Mouse (Mus musculus) bone marrow, adult 2 months (tissue): ENCODE measurements around the gene Lnx2.

Experiments
- CTCF ChIP-seq: fragments of 200-500 bp; IDR thresholded peaks from 2 replicates; pipeline ENCODE4 v1.5.1; 2011; ENCODE audit warnings: low read length, control low read depth; ENCODE audit not compliant: control insufficient read depth, insufficient read depth
- POLR2A ChIP-seq: fragments of 200-500 bp; IDR thresholded peaks from 2 replicates; pipeline ENCODE4 v1.6.1; 2011; ENCODE audit warnings: low read depth, mild to moderate bottlenecking, control low read depth, low read length, borderline replicate concordance; ENCODE audit not compliant: control insufficient read depth

DNA sequence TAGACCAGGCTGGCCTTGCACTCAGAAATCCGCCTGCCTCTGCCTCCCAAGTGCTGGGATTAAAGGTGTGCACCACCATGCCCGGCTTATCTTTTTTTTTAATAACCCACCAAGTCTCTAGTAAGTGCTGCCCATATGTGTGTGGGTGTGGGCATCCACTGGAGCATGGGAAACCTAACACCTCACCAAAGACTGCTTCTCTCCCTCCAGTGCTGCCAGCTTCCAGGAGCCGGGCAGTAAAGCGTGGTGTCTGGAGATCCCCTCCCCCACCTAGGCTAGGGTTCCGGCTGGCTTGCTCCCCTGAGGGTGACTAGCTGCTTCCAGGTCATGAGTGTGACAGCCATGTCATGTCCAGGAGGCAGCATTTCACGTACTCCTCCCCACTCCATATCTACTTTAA is 25.9 kb upstream of the Lnx2 start:
- no peak for TF ChIP-seq CTCF
- no peak for TF ChIP-seq POLR2A
